8 mouse cellular contexts compared by ENCODE assay signal in the genomic region with DNA sequence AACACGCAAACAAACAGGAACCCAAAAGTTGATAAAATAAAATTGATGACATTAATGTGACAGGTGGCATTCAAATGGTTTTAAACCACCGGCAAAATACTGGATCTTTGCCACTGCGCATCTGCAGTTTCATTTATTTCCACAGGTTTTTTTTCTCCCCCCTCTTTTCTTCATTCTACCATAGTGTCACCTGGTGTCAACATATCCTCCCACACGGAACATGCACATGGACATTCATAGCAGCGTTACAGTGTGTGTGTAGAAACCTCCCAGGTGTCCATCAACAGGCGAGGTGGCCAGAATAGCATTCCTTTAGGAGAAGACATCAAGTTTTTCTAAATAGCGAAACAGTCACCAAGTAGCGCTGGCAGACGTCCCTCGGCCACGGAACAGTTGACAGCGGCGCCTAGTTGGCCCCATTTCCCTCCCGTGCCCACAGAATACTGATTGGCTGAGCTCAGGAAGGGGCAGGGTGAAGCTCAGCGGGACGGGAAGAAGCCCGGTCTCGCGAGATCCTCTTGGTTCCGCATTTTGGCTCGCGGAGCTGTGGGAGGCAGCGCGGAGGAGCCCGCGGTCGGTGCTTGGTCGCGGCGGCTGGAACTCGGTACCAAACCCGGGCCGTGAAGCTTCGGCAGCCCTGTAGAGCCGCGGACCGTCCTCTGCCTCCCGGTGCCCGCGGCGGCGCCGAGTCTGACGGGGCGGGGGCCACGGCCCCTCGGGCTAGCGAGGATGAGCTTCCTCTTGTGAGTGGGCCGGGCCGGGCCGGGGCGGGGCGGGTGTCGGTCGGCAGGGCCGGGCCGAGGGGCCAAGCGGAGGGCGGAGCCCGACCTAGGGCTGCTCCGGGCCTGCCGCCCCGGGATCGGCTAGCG. TPM values are rescaled to one million over a fixed set of nuclear protein-coding genes. Genes with fewer than 3 reads are reported as not detected.
DNase-seq lines count a peak whose midpoint lies in the region; ATAC-seq and TF ChIP-seq lines count a peak whose summit lies in the region.

Gene Mthfd2, minus strand, starts transcription at position 384 of the 869 bp plus-strand sequence.
Gene Mob1a, plus strand, starts transcription at position 492 of the 869 bp plus-strand sequence.

- peaks cover 19% of the 10 kb centered on the region for H3K4me1 ChIP-seq in forebrain, embryonic 10.5 days
- peaks cover 19% of the 10 kb centered on the region for H3K4me1 ChIP-seq in heart, embryonic 15.5 days (replicated peaks)
- peaks cover 15 to 17% of the 10 kb centered on the region in 2 experiments for H3K4me1 ChIP-seq in liver, embryonic 14.5 days (replicated peaks; ENCODE audit: control insufficient read depth in 2 of 2, insufficient read depth in 2 of 2, low read length in 1 of 2)
- 0 out of 2 replicates have a peak, but pooled peaks cover 7% of the 10 kb centered on the region for H3K4me1 ChIP-seq in neural tube, embryonic 11.5 days (ENCODE audit: control insufficient read depth, insufficient read depth, low read length)
- H3K4me1 ChIP-seq in stomach, postnatal 0 days (replicated peaks; ENCODE audit: control insufficient read depth, insufficient read depth), result no peaks in the 10 kb centered on the region; the same call in 1 of the 2 replicates

- peak within 1 kb of the TSS; percentile 81 for H3K4me2 ChIP-seq in heart, embryonic 15.5 days
- H3K4me2 ChIP-seq in liver, embryonic 14.5 days (ENCODE audit: low read depth), result peak within 1 kb of the TSS; percentile 97
- H3K4me2 ChIP-seq in neural tube, embryonic 11.5 days (ENCODE audit: low read depth), result peak within 1 kb of the TSS; percentile 82
- H3K4me2 ChIP-seq in stomach, postnatal 0 days (replicated peaks; ENCODE audit: low read depth), result peak within 1 kb of the TSS; percentile 73

- no peaks in the 10 kb centered on the region for H3K9me3 ChIP-seq in forebrain, embryonic 10.5 days
- no peaks in the 10 kb centered on the region for H3K9me3 ChIP-seq in heart, embryonic 15.5 days (replicated peaks)
- no peaks in the 10 kb centered on the region for H3K9me3 ChIP-seq in liver, embryonic 14.5 days (ENCODE audit: control insufficient read depth, low read length)
- no peaks in the 10 kb centered on the region for H3K9me3 ChIP-seq in neural tube, embryonic 11.5 days (ENCODE audit: control insufficient read depth, low read length)
- H3K9me3 ChIP-seq in stomach, postnatal 0 days (ENCODE audit: control insufficient read depth, low read length), result no peaks in the 10 kb centered on the region

- peak; percentile 87 for TF ChIP-seq EP300 in liver, embryonic 14.5 days (IDR thresholded peaks at IDR 0.05; ENCODE audit: low read depth)
- peak; percentile 99 for TF ChIP-seq EP300 in stomach, postnatal 0 days (optimal IDR thresholded peaks at IDR 0.05)

- H3K9ac ChIP-seq in heart, embryonic 15.5 days, result peak within 1 kb of the TSS; percentile 86
- H3K9ac ChIP-seq in liver, embryonic 14.5 days (replicated peaks), result peak within 1 kb of the TSS; percentile 96
- H3K9ac ChIP-seq in neural tube, embryonic 11.5 days (ENCODE audit: low read length), result peak within 1 kb of the TSS; percentile 96
- H3K9ac ChIP-seq in stomach, postnatal 0 days (ENCODE audit: low read length), result peak within 1 kb of the TSS; percentile 88

- peak within 1 kb of the TSS; percentile 95 for H3K4me3 ChIP-seq in forebrain, embryonic 10.5 days
- H3K4me3 ChIP-seq in heart, embryonic 15.5 days, result peak within 1 kb of the TSS; percentile 86
- peak within 1 kb of the TSS; percentile 95 to 98 for H3K4me3 ChIP-seq in liver, embryonic 14.5 days (ENCODE audit: insufficient read depth in 1 of 2, low read depth in 2 of 2, low read length in 2 of 2)
- peak within 1 kb of the TSS; percentile 88 for H3K4me3 ChIP-seq in neural tube, embryonic 11.5 days (ENCODE audit: low read depth, low read length)
- H3K4me3 ChIP-seq in stomach, postnatal 0 days (ENCODE audit: low read depth, low read length), result peak within 1 kb of the TSS; percentile 76

- peak; percentile 88 to 91 for DNase-seq in CD8-positive naive resting alpha-beta T cell, adult 2 months (ENCODE audit: low read depth in 2 of 2, low spot score in 2 of 2)
- DNase-seq in c-Kit-positive CD71-negative TER-119-negative erythroid progenitor cells, embryonic 14.5 days (ENCODE audit: low read depth), result peak; percentile 93
- peak; percentile 94 for DNase-seq in forebrain, embryonic 10.5 days (ENCODE audit: extremely low spot score, low spot score)
- DNase-seq in kidney, postnatal 25 days, result peak; percentile 98
- DNase-seq in liver, embryonic 14.5 days (ENCODE audit: low read depth in 3 of 3, low spot score in 3 of 3), result peak; percentile 95 to 96 (median 95)
- peak; percentile 93 for DNase-seq in neural tube, embryonic 11.5 days (ENCODE audit: low spot score)
- DNase-seq in stomach, postnatal 0 days (ENCODE audit: low spot score), result peak; percentile 95

- H3K27ac ChIP-seq in forebrain, embryonic 10.5 days, result peak within 1 kb of the TSS; percentile 97
- peak within 1 kb of the TSS; percentile 95 for H3K27ac ChIP-seq in heart, embryonic 15.5 days
- peak within 1 kb of the TSS; percentile 93 for H3K27ac ChIP-seq in liver, embryonic 14.5 days
- peak within 1 kb of the TSS; percentile 83 for H3K27ac ChIP-seq in neural tube, embryonic 11.5 days (ENCODE audit: low read depth, low read length)
- H3K27ac ChIP-seq in stomach, postnatal 0 days (replicated peaks), result peak within 1 kb of the TSS; percentile 96

- no peak for TF ChIP-seq CTCF in liver, embryonic 14.5 days (IDR thresholded peaks at IDR 0.05; ENCODE audit: low read depth)
- peak; percentile 32 for TF ChIP-seq CTCF in stomach, postnatal 0 days (IDR thresholded peaks at IDR 0.05; ENCODE audit: low read depth)

- 2% methylated on average over 65 of the region's 65 CpGs for WGBS in forebrain, embryonic 10.5 days
- WGBS in heart, embryonic 15.5 days, result 1% methylated on average over 63 of the region's 65 CpGs
- under 1% methylated on average over 62 of the region's 65 CpGs for WGBS in liver, embryonic 14.5 days (ENCODE audit: insufficient replicate concordance)
- WGBS in neural tube, embryonic 11.5 days, result 1% methylated on average over 55 of the region's 65 CpGs
- WGBS in stomach, postnatal 0 days, result 2% methylated on average over 63 of the region's 65 CpGs

- H3K36me3 ChIP-seq in forebrain, embryonic 10.5 days (replicated peaks), result peaks cover 21% of the 10 kb centered on the region
- H3K36me3 ChIP-seq in heart, embryonic 15.5 days, result peaks cover 11% of the 10 kb centered on the region
- H3K36me3 ChIP-seq in liver, embryonic 14.5 days (replicated peaks; ENCODE audit: control insufficient read depth, insufficient read depth, low read depth), result peaks cover 28% of the 10 kb centered on the region
- H3K36me3 ChIP-seq in neural tube, embryonic 11.5 days (ENCODE audit: control insufficient read depth, insufficient read depth, low read length), result peaks cover 5% of the 10 kb centered on the region
- peaks cover 4% of the 10 kb centered on the region; the same call in 1 of the 2 replicates for H3K36me3 ChIP-seq in stomach, postnatal 0 days (ENCODE audit: control insufficient read depth, insufficient read depth, low read length)

- H3K27me3 ChIP-seq in forebrain, embryonic 10.5 days (ENCODE audit: poor library complexity, severe bottlenecking), result no peaks in the 10 kb centered on the region
- no peaks in the 10 kb centered on the region for H3K27me3 ChIP-seq in heart, embryonic 15.5 days
- no peaks in the 10 kb centered on the region for H3K27me3 ChIP-seq in liver, embryonic 14.5 days (ENCODE audit: control insufficient read depth, insufficient read depth, low read length)
- no peaks in the 10 kb centered on the region for H3K27me3 ChIP-seq in neural tube, embryonic 11.5 days (ENCODE audit: control insufficient read depth, insufficient read depth, low read length)
- H3K27me3 ChIP-seq in stomach, postnatal 0 days (ENCODE audit: control insufficient read depth, insufficient read depth, low read length), result no peaks in the 10 kb centered on the region

- ATAC-seq in heart, embryonic 15.5 days (replicated peaks; ENCODE audit: insufficient number of reproducible peaks, insufficient read depth, low FRiP score, low read depth), result peak; percentile 97
- peak; percentile 98 for ATAC-seq in liver, embryonic 14.5 days (ENCODE audit: insufficient read depth)
- ATAC-seq in neural tube, embryonic 11.5 days (ENCODE audit: insufficient read depth, low FRiP score, low TSS enrichment), result peak; percentile 98
- ATAC-seq in stomach, postnatal 0 days (ENCODE audit: low FRiP score, low TSS enrichment), result peak; percentile 98

RNA-seq across cellular contexts. Expression of gene Mthfd2, which starts in this region (rescaled TPM):
- 64.5 and 65.7 TPM in 2 replicates for polyA plus RNA-seq in forebrain, embryonic 10.5 days (2016; fragmentation: Nextera tagmentation; extraction: Ambion mirVana)
- polyA plus RNA-seq in heart, embryonic 15.5 days (2015; fragmentation: Nextera tagmentation; extraction: Ambion mirVana), result 21.0 and 24.1 TPM in 2 replicates
- polyA plus RNA-seq in liver, embryonic 14.5 days (2012; rRNA removed), result 28.5 and 44.4 TPM in 2 replicates
- polyA plus RNA-seq in liver, embryonic 14.5 days (2014; fragmentation: Nextera tagmentation; extraction: Ambion mirVana), result 66.0 and 67.7 TPM in 2 replicates
- polyA plus RNA-seq in neural tube, embryonic 11.5 days (2014; fragmentation: Nextera tagmentation; extraction: Ambion mirVana), result 43.1 and 45.7 TPM in 2 replicates
- polyA plus RNA-seq in stomach, postnatal 0 days (2015; fragmentation: Nextera tagmentation; extraction: Ambion mirVana), result 21.1 and 23.0 TPM in 2 replicates

RNA-seq across cellular contexts. Expression of gene Mob1a, which starts in this region (rescaled TPM):
- 55.2 and 59.3 TPM in 2 replicates for polyA plus RNA-seq in forebrain, embryonic 10.5 days (2016; fragmentation: Nextera tagmentation; extraction: Ambion mirVana)
- polyA plus RNA-seq in heart, embryonic 15.5 days (2015; fragmentation: Nextera tagmentation; extraction: Ambion mirVana), result 28.1 and 38.4 TPM in 2 replicates
- 19.0 and 25.2 TPM in 2 replicates for polyA plus RNA-seq in liver, embryonic 14.5 days (2012; rRNA removed)
- 39.4 and 43.3 TPM in 2 replicates for polyA plus RNA-seq in liver, embryonic 14.5 days (2014; fragmentation: Nextera tagmentation; extraction: Ambion mirVana)
- 69.5 and 72.3 TPM in 2 replicates for polyA plus RNA-seq in neural tube, embryonic 11.5 days (2014; fragmentation: Nextera tagmentation; extraction: Ambion mirVana)
- 31.0 and 32.5 TPM in 2 replicates for polyA plus RNA-seq in stomach, postnatal 0 days (2015; fragmentation: Nextera tagmentation; extraction: Ambion mirVana)

Comparison
In these comparisons a context has a peak if more than half of its experiments do, and no peak if none do; other contexts are left out.
1. Peak in every context shown above with its lines: DNase-seq, ATAC-seq, H3K4me3 ChIP-seq and H3K27ac ChIP-seq.